Mouse (Mus musculus) thymus, adult 2 months (tissue): ENCODE results near the gene Clasp2. TPM values are rescaled to one million over a fixed set of nuclear protein-coding genes. Genes with fewer than 3 reads are reported as not detected.

Experiments used
- DNase-seq: peaks from one replicate; pipeline ENCODE4 v3.0.0; 2021
- H3K27ac ChIP-seq: fragments of 200-500 bp; 2 replicates; pipeline ENCODE4 v1.5.1; 2012; ENCODE audit warnings: low read length, control low read depth; ENCODE audit not compliant: control insufficient read depth, insufficient read depth
- H3K27me3 ChIP-seq: fragments of 200-500 bp; 2 replicates; pipeline ENCODE4 v1.6.1; 2012; ENCODE audit warnings: mild to moderate bottlenecking, low read length, moderate library complexity, mixed read lengths; ENCODE audit not compliant: control insufficient read depth, insufficient read depth
- H3K36me3 ChIP-seq: fragments of 200-500 bp; 2 replicates; pipeline ENCODE4 v1.6.1; 2012; ENCODE audit warnings: mild to moderate bottlenecking, low read length, moderate library complexity; ENCODE audit not compliant: control insufficient read depth, insufficient read depth
- H3K4me1 ChIP-seq: fragments of 200-500 bp; replicated peaks from 2 replicates; pipeline ENCODE4 v1.6.1; 2012; ENCODE audit warnings: low read length; ENCODE audit not compliant: control insufficient read depth, insufficient read depth
- H3K4me3 ChIP-seq: fragments of 200-500 bp; 2 replicates; pipeline ENCODE4 v1.5.1; 2012; ENCODE audit warnings: mild to moderate bottlenecking, low read length, control low read depth, moderate library complexity; ENCODE audit not compliant: control insufficient read depth, insufficient read depth
- CTCF ChIP-seq: fragments of 200-500 bp; IDR thresholded peaks from 2 replicates; pipeline ENCODE4 v1.5.1; 2012; ENCODE audit warnings: mild to moderate bottlenecking, control low read depth, low read length, moderate library complexity, borderline replicate concordance; ENCODE audit not compliant: control insufficient read depth, poor library complexity, insufficient read depth; ENCODE audit errors: extremely low read depth
- POLR2A ChIP-seq: fragments of 200-500 bp; IDR thresholded peaks from 2 replicates; pipeline ENCODE4 v1.6.1; 2012; ENCODE audit warnings: mild to moderate bottlenecking, low read length, control low read depth, moderate library complexity; ENCODE audit not compliant: control insufficient read depth, poor library complexity, insufficient read depth; ENCODE audit errors: extremely low read depth
- WGBS: fragments of 180-500 bp; shearing (Covaris S2); methylation state at CpG from one replicate; pipeline ENCODE4 v1.1.7; 2018; 5-methylcytosine and 5-hydroxymethylcytosine counted together
- polyA plus RNA-seq: library from polyadenylated mRNA; depleted of rRNA; stranded (reverse); fragments of >200 nt; gene quantifications from 2 replicates; pipeline ENCODE4 v1.2.3, GENCODE M21; 2012; rRNA removed

The Clasp2 gene
- polyA plus RNA-seq = 12.6 and 17.7 TPM in 2 replicates

- peak; percentile 79 for DNase-seq
- WGBS = under 1% methylated on average over 62 of the region's 63 CpGs
These were observed at the start of gene Clasp2 for GRCm38 (mm10) chr9:113741108-113741636. Gene Clasp2, plus strand, starts transcription at chr9:113741473.

GRCm38 (mm10) chr9:113701441-113702160 lies 39.7 kb upstream of the Clasp2 start:
- 72% methylated on average over 5 of the region's 5 CpGs for WGBS
- no peaks in the 10 kb centered on the region for H3K27me3 ChIP-seq
- TF ChIP-seq POLR2A (no peak), CTCF (no peak)
- H3K4me3 ChIP-seq = no peak overlapping the region
- H3K4me1 ChIP-seq = peaks cover 13% of the 10 kb centered on the region
- H3K36me3 ChIP-seq = peaks cover 20% of the 10 kb centered on the region
- no peak overlapping the region for H3K27ac ChIP-seq
- DNase-seq = no peak

More at GRCm38 (mm10) chr9:113741108-113741636, at the start of gene Clasp2:
- no peaks in the 10 kb centered on the region for H3K36me3 ChIP-seq
- H3K27me3 ChIP-seq = no peaks in the 10 kb centered on the region
- peaks cover 11% of the 10 kb centered on the region for H3K4me1 ChIP-seq
- TF ChIP-seq CTCF = peak; percentile 53; the same call in 1 of the 2 replicates
- TF ChIP-seq POLR2A = peak; percentile 84
- peak within 1 kb of the TSS; percentile 76 for H3K27ac ChIP-seq
- peak within 1 kb of the TSS; percentile 93 for H3K4me3 ChIP-seq

- TF ChIP-seq CTCF (no peak), POLR2A (no peak)
- no peaks in the 10 kb centered on the region for H3K36me3 ChIP-seq
- H3K27me3 ChIP-seq = no peaks in the 10 kb centered on the region
- H3K27ac ChIP-seq = peak overlapping the region; percentile 23
- peaks cover 17% of the 10 kb centered on the region for H3K4me1 ChIP-seq
- 1% methylated on average over 2 of the region's 2 CpGs for WGBS
- peak overlapping the region; percentile 12; the same call in 1 of the 2 replicates for H3K4me3 ChIP-seq
- no peak for DNase-seq
These were observed 35.2 kb upstream of the Clasp2 start for GRCm38 (mm10) chr9:113706108-113706507.

- Histone ChIP-seq H3K4me1 (peaks cover 17% of the 10 kb centered on the region), H3K4me3 (peak overlapping the region; percentile 12), H3K27me3 (no peaks in the 10 kb centered on the region), H3K36me3 (no peaks in the 10 kb centered on the region), H3K27ac (no peak overlapping the region)
- TF ChIP-seq POLR2A = no peak
- TF ChIP-seq CTCF = no peak
- WGBS = 6% methylated on average over 9 of the region's 9 CpGs
- peak; percentile 11 for DNase-seq
These were observed 34.4 kb upstream of the Clasp2 start for GRCm38 (mm10) chr9:113706841-113707240.

- TF ChIP-seq CTCF = no peak
- peak; percentile 94 for TF ChIP-seq POLR2A
- peak within 1 kb of the TSS; percentile 37 for H3K27ac ChIP-seq
- no peaks in the 10 kb centered on the region for H3K27me3 ChIP-seq
- peaks cover 17% of the 10 kb centered on the region for H3K4me1 ChIP-seq
- WGBS = under 1% methylated on average over 77 of the region's 77 CpGs
- peak; percentile 92 for DNase-seq
- H3K36me3 ChIP-seq = no peaks in the 10 kb centered on the region
- H3K4me3 ChIP-seq = peak within 1 kb of the TSS; percentile 93
These were observed 33.6 kb upstream of the Clasp2 start, which contains the start of gene Pdcd6ip for GRCm38 (mm10) chr9:113707481-113708360. Gene Pdcd6ip, minus strand, starts transcription at chr9:113708259.

GRCm38 (mm10) chr9:113708361-113709280 lies 32.7 kb upstream of the Clasp2 start:
- Histone ChIP-seq H3K27ac (no peak overlapping the region), H3K4me3 (peak overlapping the region; percentile 93), H3K4me1 (peaks cover 17% of the 10 kb centered on the region), H3K27me3 (no peaks in the 10 kb centered on the region), H3K36me3 (no peaks in the 10 kb centered on the region)
- WGBS = 56% methylated on average over 19 of the region's 19 CpGs
- TF ChIP-seq POLR2A (no peak), CTCF (no peak)
- DNase-seq = no peak
